Mouse (Mus musculus) intestine, postnatal 0 days (tissue): ENCODE results near the gene Nr1i2. TPM values are rescaled to one million over a fixed set of nuclear protein-coding genes. Genes with fewer than 3 reads are reported as not detected.
"Not testable (repeated sequence)": the region's sequence is repeated elsewhere in the genome, so short reads cannot be mapped to it uniquely, and the experiment has no call there.

Experiments used
- ATAC-seq: fragments of 200-750 bp; cut with Nextera tagmentation; 2 replicates; pipeline ENCODE4 v1.8.0; 2017; ENCODE audit warnings: mild to moderate bottlenecking, moderate TSS enrichment, moderate library complexity
- H3K27ac ChIP-seq: fragments of 300-500 bp; sonication (generic); 2 replicates; pipeline ENCODE4 v1.5.1; 2014; ENCODE audit warnings: mild to moderate bottlenecking, low read depth, low read length, moderate library complexity
- H3K27me3 ChIP-seq: fragments of 300-500 bp; sonication (generic); replicated peaks from 2 replicates; pipeline ENCODE4 v1.6.1; 2014; ENCODE audit warnings: low read length, mixed read lengths; ENCODE audit not compliant: control insufficient read depth, insufficient read depth
- H3K36me3 ChIP-seq: fragments of 300-500 bp; sonication (generic); 2 replicates; pipeline ENCODE4 v1.6.1; 2014; ENCODE audit warnings: mild to moderate bottlenecking, moderate library complexity; ENCODE audit not compliant: control insufficient read depth, insufficient read depth
- H3K4me1 ChIP-seq: fragments of 300-500 bp; sonication (generic); replicated peaks from 2 replicates; pipeline ENCODE4 v1.6.1; 2014; ENCODE audit warnings: antibody characterized with exemption, low read length, mixed read lengths; ENCODE audit not compliant: control insufficient read depth, insufficient read depth
- H3K4me2 ChIP-seq: fragments of 300-500 bp; sonication (generic); replicated peaks from 2 replicates; pipeline ENCODE4 v1.6.1; 2014; ENCODE audit warnings: low read depth, mild to moderate bottlenecking, moderate library complexity
- H3K4me3 ChIP-seq: fragments of 300-500 bp; sonication (generic); 2 replicates; pipeline ENCODE4 v1.5.1; 2014; ENCODE audit warnings: low read depth, low read length
- H3K9ac ChIP-seq: fragments of 300-500 bp; sonication (generic); 2 replicates; pipeline ENCODE4 v1.6.1; 2014; ENCODE audit warnings: mild to moderate bottlenecking, low read depth, low read length
- H3K9me3 ChIP-seq: fragments of 300-500 bp; sonication (generic); 2 replicates; pipeline ENCODE4 v1.6.1; 2016; ENCODE audit warnings: mixed run types; ENCODE audit not compliant: control insufficient read depth
- CTCF ChIP-seq: sonication (generic); IDR thresholded peaks from 2 replicates; pipeline ENCODE4 v1.5.1; 2016; ENCODE audit warnings: low read depth, mild to moderate bottlenecking, control low read depth, antibody characterized with exemption, moderate library complexity
- WGBS: fragments of 180-500 bp; shearing (Covaris S2); extraction: QIAGEN DNeasy Blood & Tissue Kit; methylation state at CpG from one replicate; pipeline ENCODE4 v1.1.7; 2014; 5-methylcytosine and 5-hydroxymethylcytosine counted together
- polyA plus RNA-seq: library from polyadenylated mRNA; unstranded; fragments of >200 nt; fragmentation: Nextera tagmentation; extraction: Ambion mirVana; gene quantifications from 2 replicates; pipeline ENCODE4 v1.2.1, GENCODE M21; 2015

The Nr1i2 gene
- 23.1 and 26.0 TPM in 2 replicates for polyA plus RNA-seq

DNA sequence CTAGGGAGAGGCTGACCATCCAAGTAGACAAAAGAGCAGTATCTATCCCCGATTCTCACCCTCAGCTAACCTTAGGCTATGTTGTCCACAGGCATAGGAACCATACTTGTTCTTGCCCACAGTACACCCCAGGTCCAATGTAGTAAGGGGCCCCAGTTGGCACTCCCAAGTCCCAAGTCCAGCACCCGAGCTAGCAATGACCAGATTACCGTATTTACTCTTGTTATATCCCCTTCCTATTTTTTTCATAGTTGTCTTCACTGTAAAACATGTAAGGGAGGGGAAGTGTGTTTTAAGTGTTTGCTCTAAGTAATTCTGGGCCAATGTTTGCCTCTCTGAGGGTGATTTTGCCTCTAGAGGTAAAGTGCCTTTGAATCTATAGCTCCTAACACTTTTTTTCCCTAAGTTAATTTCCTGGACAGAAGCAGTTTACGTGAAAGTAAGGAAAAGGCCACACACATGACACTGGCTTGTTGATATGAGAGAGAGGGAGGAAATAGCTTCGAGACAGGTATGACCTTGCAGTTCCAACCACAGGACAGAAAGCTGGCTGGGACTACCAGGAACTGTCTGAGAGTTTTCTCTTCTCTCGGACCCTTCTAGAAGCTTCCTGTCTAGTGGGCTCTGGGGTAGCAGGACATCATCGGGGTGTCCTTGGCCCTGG, at the start of gene Nr1i2:
TSS of gene Nr1i2 (minus strand) at position 140 of the 664 bp plus-strand sequence.
- peaks cover 4% of the 10 kb centered on the region; the same call in 1 of the 2 replicates for H3K4me1 ChIP-seq
- H3K4me3 ChIP-seq: peak within 1 kb of the TSS; percentile 54
- H3K27me3 ChIP-seq: no peaks in the 10 kb centered on the region
- peak within 1 kb of the TSS; percentile 96 for H3K27ac ChIP-seq
- no peaks in the 10 kb centered on the region for H3K36me3 ChIP-seq
- H3K4me2 ChIP-seq: peak within 1 kb of the TSS; percentile 57
- H3K9ac ChIP-seq: peak within 1 kb of the TSS; percentile 70
- TF ChIP-seq CTCF: no peak
- WGBS: 26% methylated on average over 7 of the region's 7 CpGs
- H3K9me3 ChIP-seq: no peaks in the 10 kb centered on the region
- ATAC-seq: peak; percentile 93

DNA sequence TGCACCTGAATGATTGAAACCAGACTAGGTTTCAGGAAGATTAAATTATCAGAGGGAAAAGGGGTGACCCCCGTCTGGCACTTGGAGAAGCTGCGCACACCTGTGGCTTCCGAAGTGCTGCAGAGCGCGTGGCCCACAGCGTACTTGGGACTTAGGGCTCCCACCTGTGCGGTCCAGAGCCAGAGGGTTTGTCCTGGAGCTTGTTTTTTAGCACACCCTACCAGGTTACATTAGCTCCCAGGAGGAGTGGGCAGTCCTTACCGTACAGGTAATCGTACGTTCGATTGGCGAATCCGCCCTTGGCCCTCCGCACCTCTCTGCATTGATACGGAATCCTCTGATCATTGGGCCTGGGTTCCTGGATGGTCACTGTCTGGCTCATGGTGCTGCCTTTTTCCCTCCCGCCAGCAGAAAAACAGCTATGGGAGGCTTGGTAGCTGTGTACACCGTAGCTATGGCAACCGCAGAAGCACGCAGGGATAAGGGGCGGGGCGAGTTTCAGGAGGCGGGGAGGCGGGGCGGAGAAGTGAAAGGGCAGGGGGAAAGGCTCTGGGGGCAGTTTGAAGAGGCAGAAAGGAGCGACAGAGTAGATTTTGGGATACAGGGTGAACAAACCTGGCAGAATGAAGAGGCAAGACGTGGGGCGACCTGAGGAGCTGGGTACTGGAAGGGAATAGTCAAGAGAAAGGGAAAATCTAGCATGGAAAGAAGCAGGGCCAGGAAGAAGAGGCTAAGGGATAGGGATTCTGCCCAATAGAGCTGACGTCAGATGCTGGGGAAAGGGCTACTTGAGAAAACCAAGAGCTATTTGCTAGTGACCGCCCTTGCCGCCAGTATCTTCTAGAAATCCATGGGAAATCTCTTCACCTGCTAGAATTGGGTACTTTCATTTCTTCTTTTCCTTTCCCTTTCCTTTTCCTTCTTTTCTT, 47.0 kb upstream of the Nr1i2 start, which contains the start of gene Maats1:
TSS of gene Maats1 (minus strand) at position 748 of the 929 bp plus-strand sequence.
- Histone ChIP-seq H3K4me2 (peak within 1 kb of the TSS; percentile 70), H3K4me3 (peak within 1 kb of the TSS; percentile 25), H3K9me3 (no peaks in the 10 kb centered on the region), H3K9ac (peak within 1 kb of the TSS; percentile 5; the same call in 1 of the 2 replicates), H3K4me1 (0 out of 2 replicates have a peak, but pooled peaks cover 3% of the 10 kb centered on the region), H3K36me3 (no peaks in the 10 kb centered on the region), H3K27ac (no peak within 1 kb of the TSS), H3K27me3 (no peaks in the 10 kb centered on the region)
- TF ChIP-seq CTCF: no peak
- ATAC-seq: peak; percentile 77
- WGBS: 9% methylated on average over 30 of the region's 30 CpGs

DNA sequence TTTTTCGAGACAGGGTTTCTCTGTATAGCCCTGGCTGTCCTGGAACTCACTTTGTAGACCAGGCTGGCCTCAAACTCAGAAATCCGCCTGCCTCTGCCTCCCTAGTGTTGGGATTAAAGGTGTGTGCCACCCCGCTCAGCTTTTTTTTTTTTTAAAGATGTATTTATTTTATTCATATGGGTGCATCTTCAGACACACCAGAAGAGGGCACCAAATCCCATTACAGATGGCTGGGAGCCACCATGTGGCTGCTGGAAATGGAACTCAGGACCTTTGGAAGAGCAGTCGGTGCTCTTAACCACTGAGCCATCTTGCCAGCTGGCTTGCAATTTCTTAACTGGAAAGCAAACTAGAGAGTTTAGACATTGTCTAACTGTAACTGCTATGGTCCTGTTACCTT, 43.5 kb upstream of the Nr1i2 start:
- not testable (repeated sequence) for H3K4me2 ChIP-seq, H3K27me3 ChIP-seq, H3K9ac ChIP-seq, H3K27ac ChIP-seq, H3K4me1 ChIP-seq, ATAC-seq, H3K36me3 ChIP-seq, H3K9me3 ChIP-seq, H3K4me3 ChIP-seq
- peak; percentile 27 for TF ChIP-seq CTCF
- 84% methylated on average over 4 of the region's 4 CpGs for WGBS

DNA sequence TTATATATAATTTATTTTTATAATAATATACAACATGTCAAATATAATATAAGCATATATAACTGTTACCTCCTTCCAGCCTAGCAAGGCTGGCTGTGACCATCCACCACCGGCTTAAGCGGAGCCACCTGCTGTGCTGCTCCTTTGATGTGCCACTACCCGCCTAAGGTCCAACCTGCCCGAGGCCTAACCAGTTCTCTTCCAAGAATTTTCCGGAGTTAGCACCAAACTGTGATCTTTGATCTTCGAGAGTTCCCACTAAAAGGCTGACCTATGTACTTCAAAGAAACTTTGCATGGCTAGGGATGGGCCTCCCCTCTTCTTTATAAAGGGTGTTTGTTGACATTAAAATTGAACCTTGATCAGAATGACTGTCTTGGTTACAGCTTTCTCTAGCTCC, 39.8 kb upstream of the Nr1i2 start:
- Histone ChIP-seq H3K4me1 (0 out of 2 replicates have a peak, but pooled peaks cover 4% of the 10 kb centered on the region), H3K9me3 (no peaks in the 10 kb centered on the region), H3K36me3 (no peaks in the 10 kb centered on the region), H3K4me2 (no peak overlapping the region), H3K27ac (no peak overlapping the region), H3K27me3 (no peaks in the 10 kb centered on the region), H3K9ac (no peak overlapping the region), H3K4me3 (no peak overlapping the region)
- 16% methylated on average over 6 of the region's 6 CpGs for WGBS
- ATAC-seq: peak; percentile 93
- TF ChIP-seq CTCF: no peak

DNA sequence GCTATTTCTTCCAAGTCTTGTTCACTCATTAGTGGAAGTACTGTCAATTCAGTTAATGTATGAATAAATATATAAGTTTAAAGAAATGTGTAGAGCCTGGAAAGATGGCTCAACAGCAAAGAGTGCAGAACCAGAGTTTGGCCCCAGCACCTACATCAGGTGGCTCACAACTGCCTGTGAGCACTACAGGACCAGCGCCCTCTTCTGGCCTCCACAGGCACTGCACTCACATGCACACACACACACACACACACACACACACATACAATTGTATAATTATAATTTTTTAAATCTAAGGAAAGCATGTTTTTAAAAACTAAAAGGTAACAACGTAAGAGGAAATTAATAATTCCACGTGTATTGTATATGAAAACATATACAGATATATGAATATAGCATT, 34.7 kb upstream of the Nr1i2 start:
- ATAC-seq: no peak
- no peaks in the 10 kb centered on the region for H3K9me3 ChIP-seq
- no peak overlapping the region for H3K27ac ChIP-seq
- H3K4me3 ChIP-seq: no peak overlapping the region
- H3K36me3 ChIP-seq: no peaks in the 10 kb centered on the region
- 87% methylated on average over 3 of the region's 3 CpGs for WGBS
- TF ChIP-seq CTCF: peak; percentile 41
- no peak overlapping the region for H3K9ac ChIP-seq
- 0 out of 2 replicates have a peak, but pooled peaks cover 4% of the 10 kb centered on the region for H3K4me1 ChIP-seq
- H3K4me2 ChIP-seq: no peak overlapping the region
- H3K27me3 ChIP-seq: no peaks in the 10 kb centered on the region

DNA sequence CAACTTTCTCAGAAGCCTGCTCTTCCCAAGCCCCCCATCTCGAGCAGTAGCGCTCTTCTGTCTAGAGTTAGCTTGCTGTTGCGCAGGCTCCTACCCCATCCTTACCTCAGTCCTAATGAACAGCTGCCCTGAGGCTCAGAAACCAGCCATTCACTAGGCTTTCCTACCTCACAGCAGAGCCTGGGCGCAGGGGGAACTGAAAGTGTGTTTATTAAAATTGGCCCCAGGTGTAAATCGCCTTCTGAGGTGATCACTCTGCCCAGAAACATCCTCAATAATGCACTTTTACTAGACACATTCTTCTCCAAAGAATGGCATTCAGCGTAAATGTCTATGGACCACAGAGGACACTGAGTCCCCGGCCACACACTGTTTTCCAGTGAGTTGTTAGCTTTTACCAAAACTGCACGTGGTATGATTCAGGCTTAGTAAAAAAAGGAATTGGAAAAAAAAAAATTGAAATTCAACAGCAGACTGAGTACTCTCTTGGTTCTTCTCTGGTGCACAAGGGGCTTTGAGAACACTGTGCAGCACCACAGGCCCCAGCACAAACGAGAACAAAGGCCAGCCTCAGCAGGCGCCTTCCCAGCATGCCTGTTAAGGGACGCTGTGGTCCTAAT, 32.3 kb upstream of the Nr1i2 start:
- Histone ChIP-seq H3K9ac (no peak overlapping the region), H3K4me3 (no peak overlapping the region), H3K9me3 (no peaks in the 10 kb centered on the region), H3K4me1 (no peaks in the 10 kb centered on the region), H3K36me3 (no peaks in the 10 kb centered on the region), H3K27me3 (no peaks in the 10 kb centered on the region), H3K4me2 (no peak overlapping the region), H3K27ac (no peak overlapping the region)
- no peak for ATAC-seq
- 91% methylated on average over 11 of the region's 11 CpGs for WGBS
- TF ChIP-seq CTCF: no peak
